Mouse (Mus musculus): ENCODE measurements around the gene Drg1.

Drg1 gene

GRCm38 (mm10) chr11:3266079-3266685, at the start of gene Drg1:
Drg1 (minus strand) TSS chr11:3266415.
- DNase-seq (ENCODE audit: low read depth) = peak; percentile 94

DNA sequence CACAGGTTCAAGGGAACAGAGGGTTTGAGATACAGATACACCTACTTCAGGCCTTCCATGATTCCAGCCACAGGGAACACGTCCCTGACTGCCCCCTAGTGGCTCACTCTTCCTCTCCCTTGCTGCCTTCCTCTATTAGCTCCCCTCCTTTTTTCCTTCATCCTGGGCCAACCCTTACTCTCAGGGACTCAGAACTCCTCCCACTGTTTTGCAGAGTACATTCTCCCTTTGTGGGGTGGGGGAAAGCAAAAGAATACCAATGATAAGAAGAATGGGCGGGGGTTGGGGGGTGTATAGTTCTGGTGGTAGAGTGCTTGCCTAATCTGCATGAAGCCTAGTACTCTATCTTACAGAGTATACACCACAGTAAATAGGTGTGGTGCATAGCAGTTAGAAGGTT, 47.9 kb upstream of the Drg1 start:
- DNase-seq (ENCODE audit: low read depth) = peak; percentile 60

DNA sequence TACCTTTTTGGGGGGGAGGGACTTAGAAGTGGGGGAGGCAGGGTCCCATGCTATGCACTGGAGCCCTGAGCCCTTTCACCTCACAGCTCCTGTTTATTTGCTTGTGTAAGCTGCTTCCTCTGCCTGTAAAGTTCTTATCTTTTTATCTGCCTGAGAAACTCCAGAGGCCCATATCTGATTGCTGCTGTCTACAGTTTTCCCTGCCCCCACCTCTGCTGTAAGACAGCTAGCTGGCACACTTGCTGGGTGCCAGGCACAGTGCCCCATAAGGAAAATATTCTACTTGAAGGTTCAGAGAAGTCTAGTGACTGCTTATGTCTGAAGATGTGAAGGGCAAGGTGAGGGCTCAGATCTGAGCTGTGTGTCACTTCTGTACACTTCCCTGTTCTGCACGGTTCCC, 47.1 kb upstream of the Drg1 start:
- peak; percentile 69 for DNase-seq (ENCODE audit: low read depth)

DNA sequence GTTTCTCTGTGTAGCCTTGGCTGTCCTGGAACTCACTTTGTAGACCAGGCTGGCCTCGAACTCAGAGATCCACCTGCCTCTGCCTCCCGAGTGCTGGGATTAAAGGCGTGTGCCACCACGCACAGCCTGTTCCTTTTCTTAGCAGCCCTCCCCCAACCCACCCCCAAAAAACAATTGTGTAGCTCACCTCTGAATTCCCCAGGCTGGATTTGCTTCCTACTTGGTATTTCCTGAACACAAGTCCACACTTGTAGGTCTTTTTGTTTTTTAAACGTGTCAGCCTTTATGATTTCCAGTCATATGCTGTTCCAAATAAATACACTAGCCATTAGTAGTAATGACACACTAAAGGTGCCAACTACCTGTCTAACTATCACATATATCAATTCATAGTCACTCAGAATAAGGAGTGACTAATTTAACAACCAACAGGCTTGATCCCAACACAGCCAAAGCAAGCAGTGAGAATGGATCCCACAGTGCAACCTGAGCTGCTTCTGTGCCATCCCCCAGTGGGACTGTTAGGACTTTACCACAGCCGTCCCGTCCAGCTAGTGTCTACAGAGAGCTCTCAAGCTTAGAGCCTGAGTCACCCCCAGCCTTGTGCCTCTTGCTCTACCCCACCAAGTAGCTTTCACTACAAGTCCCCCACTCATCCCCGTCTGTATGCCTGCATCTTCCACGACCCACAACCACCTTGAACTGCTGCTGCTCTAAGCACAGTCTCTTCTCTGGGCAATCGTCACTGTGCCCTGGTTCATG, 45.6 kb upstream of the Drg1 start:
- no peak for DNase-seq (ENCODE audit: low read depth)

- DNase-seq (ENCODE audit: low read depth) = peak; percentile 40
Measured at GRCm38 (mm10) chr11:3310789-3311585, 44.8 kb upstream of the Drg1 start.

GRCm38 (mm10) chr11:3309884-3310283, 43.7 kb upstream of the Drg1 start:
- peak; percentile 70 for DNase-seq (ENCODE audit: low read depth)

GRCm38 (mm10) chr11:3307875-3308274, 41.7 kb upstream of the Drg1 start:
- no peak for DNase-seq (ENCODE audit: low read depth)

- no peak for DNase-seq (ENCODE audit: low read depth)
Measured at GRCm38 (mm10) chr11:3305821-3306220, 39.6 kb upstream of the Drg1 start.

DNA sequence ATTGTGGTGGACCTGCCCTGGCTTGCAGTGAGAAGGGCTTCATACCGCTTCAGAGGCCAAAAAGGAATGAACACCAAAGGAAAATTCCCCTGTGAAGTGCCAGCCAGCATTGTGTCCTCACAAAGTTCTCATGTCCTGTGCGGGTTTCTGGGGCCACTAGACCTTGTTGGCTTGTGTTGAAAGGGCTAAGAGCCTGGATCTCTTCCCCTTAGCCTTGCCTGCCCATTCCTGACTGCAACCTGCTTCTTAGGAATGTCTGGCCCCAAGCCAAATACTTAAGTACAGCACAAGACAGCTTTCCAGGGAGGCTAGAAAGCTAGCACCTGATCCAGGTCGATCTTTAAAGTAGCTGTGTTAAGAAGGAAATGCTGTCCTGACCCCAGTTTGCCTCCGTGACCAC, 36.6 kb upstream of the Drg1 start:
- DNase-seq (ENCODE audit: low read depth) = no peak

DNA sequence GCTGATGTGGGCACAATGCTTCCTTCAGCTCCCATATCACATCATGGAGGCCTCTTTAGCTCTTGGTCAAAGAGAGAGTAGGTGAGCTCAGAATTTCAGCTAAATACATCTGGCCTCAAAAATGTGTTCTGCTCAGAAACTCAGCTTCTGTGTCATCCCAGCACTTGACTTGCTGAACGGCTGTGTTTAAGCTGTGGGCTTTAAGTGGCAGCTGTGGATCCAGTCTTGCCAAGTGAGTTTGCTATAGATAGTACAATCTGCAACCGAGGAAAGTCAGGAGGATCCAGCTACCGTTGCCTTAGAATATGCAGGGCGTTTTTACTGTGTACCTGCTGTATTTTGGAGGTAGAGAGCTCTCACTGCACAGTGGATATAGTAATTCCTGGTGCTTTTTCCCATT, 36.2 kb upstream of the Drg1 start:
- no peak for DNase-seq (ENCODE audit: low read depth)

DNA sequence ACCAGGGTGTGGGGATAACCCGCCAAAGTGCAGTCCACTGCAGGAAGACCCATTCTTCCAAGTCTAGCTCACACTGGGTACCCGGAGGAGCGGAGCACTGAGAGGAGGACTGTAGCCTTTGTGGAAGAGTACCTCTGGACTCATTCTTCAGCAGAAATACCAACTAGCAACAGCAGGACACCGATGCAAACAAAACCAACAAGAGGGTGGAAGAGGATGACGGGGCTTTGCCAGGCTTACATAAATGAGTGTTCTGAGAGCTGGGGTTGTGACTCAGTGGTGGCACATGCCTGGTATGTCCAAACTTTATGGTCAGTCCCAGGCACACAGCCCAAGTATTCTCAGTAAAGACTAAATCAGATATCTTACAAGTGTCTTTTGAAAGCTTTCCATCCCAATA, 34.9 kb upstream of the Drg1 start:
- no peak for DNase-seq (ENCODE audit: low read depth)

DNA sequence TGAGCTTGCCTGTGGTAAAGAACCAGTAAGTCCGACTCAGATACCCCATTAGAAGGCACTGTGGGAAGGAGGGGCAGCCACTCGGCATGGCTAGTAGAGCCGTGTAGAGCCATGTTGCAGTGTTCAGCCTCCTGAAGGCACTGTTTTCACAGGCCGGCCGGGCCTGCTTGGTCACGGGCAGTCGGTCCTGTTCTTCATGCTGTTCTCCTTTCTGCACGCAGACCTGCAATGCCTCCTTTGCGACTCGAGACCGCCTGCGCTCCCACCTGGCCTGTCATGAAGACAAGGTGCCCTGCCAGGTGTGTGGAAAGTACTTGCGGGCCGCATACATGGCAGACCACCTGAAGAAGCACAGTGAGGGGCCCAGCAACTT, 32.6 kb upstream of the Drg1 start:
- no peak for DNase-seq (ENCODE audit: low read depth)

GRCm38 (mm10) chr11:3297871-3298812, 31.9 kb upstream of the Drg1 start:
- peak; percentile 34 for DNase-seq (ENCODE audit: low read depth)

DNA sequence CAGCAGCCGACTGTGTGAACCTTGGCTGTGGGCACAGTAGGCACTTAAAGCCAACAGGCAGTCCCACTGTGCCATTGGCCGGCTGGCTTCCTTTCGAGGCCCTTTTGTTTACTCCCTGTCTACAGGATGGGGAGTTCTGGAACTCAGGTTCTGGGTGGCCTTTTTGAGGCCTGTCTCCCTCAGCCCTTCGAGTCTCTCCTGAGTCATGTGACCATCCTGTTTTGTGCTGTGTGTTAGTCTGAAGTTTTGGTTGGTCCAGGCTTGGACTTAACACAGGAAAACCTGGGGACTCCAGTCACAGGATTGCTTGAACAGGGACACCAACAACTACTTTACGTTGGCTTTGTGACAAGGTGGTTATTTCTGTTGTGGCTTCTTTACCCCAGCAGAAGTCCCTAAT, 29.8 kb upstream of the Drg1 start:
- DNase-seq (ENCODE audit: low read depth) = no peak

- no peak for DNase-seq (ENCODE audit: low read depth)
Measured at GRCm38 (mm10) chr11:3294641-3295040, 28.4 kb upstream of the Drg1 start.

DNA sequence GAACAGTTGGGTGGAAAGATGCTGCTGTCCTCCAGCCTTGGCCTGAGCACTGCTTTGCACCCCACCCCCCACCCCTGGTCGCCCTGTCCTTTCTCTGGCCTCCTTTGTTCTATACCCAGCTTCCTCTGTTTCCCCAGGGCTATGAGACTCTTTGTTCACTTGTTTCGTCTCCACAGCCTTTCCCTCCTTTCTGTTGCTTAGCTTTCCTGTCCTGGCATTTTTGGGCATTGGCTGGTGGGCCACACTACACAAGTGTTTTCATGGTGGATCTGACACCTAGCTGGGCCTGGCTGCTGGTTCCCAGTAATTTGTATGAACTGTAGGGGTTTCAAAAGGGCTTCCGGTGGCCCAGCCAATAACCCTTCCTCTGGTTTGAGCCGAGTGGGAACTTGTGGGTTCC, 27.1 kb upstream of the Drg1 start:
- DNase-seq (ENCODE audit: low read depth) = no peak

DNA sequence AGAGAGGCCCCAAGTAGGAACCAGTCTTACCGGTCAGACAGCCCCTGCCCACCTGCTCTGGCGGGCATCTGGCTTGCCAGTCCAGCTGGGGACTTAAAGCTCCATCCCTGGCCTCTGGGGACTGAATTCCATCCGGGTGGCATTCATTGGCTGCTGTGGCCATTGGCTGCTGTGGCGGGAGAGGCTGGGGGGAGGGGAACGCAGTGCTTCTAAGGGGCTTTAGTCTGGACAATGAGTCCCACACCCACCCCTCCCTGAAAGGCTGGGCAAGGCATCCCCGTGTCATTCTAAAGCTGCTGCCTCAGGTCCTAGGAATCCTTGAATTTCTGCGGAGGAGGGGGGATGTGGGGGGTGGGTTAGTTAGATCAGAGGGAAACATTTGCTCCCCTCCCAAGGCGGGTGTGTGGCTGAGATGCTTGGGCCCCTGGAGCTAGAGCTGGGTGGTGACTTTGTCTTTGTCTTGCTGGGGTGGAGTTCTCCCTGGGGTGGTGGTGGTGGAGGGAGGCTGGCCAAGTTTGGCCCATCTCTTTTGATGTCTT, 26.6 kb upstream of the Drg1 start:
- DNase-seq (ENCODE audit: low read depth) = no peak

GRCm38 (mm10) chr11:3292062-3292421, 25.8 kb upstream of the Drg1 start:
- DNase-seq (ENCODE audit: low read depth) = peak; percentile 50

- DNase-seq (ENCODE audit: low read depth) = peak; percentile 47
Measured at GRCm38 (mm10) chr11:3291311-3292061, 25.3 kb upstream of the Drg1 start.

- DNase-seq (ENCODE audit: low read depth) = peak; percentile 70
Measured at GRCm38 (mm10) chr11:3290640-3291310, 24.6 kb upstream of the Drg1 start.

Data from naive thymus-derived CD4-positive, alpha-beta T cell, adult 2 months (primary cell).